Mouse (Mus musculus): ENCODE data around the gene Retsat.

The Retsat gene

GRCm38 (mm10) chr6:72586701-72587100, 11.6 kb upstream of the Retsat start:
- DNase-seq (ENCODE audit: extremely low read depth, insufficient read length, low spot score) = no peak

- no peak for DNase-seq (ENCODE audit: extremely low read depth, insufficient read length, low spot score)
These were observed 10.0 kb upstream of the Retsat start for GRCm38 (mm10) chr6:72588307-72588706.

- DNase-seq (ENCODE audit: extremely low read depth, insufficient read length, low spot score) = no peak
These were observed 8.2 kb upstream of the Retsat start for GRCm38 (mm10) chr6:72590111-72590510.

- no peak for DNase-seq (ENCODE audit: extremely low read depth, insufficient read length, low spot score)
These were observed 5.1 kb upstream of the Retsat start for GRCm38 (mm10) chr6:72593011-72593803.

- DNase-seq (ENCODE audit: extremely low read depth, insufficient read length, low spot score) = no peak
These were observed 4.4 kb upstream of the Retsat start for GRCm38 (mm10) chr6:72593914-72594313.

- no peak for DNase-seq (ENCODE audit: extremely low read depth, insufficient read length, low spot score)
These were observed 996 bp upstream of the Retsat start for GRCm38 (mm10) chr6:72597083-72597874.

GRCm38 (mm10) chr6:72598791-72599557, 699 bp downstream of the Retsat start:
- no peak for DNase-seq (ENCODE audit: extremely low read depth, insufficient read length, low spot score)

- DNase-seq (ENCODE audit: extremely low read depth, insufficient read length, low spot score) = no peak
These were observed 1.9 kb downstream of the Retsat start for GRCm38 (mm10) chr6:72600216-72600615.

- no peak for DNase-seq (ENCODE audit: extremely low read depth, insufficient read length, low spot score)
These were observed 2.5 kb downstream of the Retsat start for GRCm38 (mm10) chr6:72600771-72601170.

GRCm38 (mm10) chr6:72601732-72602131, 3.5 kb downstream of the Retsat start:
- DNase-seq (ENCODE audit: extremely low read depth, insufficient read length, low spot score) = peak; percentile 43

GRCm38 (mm10) chr6:72604066-72604465, 5.8 kb downstream of the Retsat start:
- DNase-seq (ENCODE audit: extremely low read depth, insufficient read length, low spot score) = no peak

GRCm38 (mm10) chr6:72607060-72607459, 8.8 kb downstream of the Retsat start:
- no peak for DNase-seq (ENCODE audit: extremely low read depth, insufficient read length, low spot score)

- DNase-seq (ENCODE audit: extremely low read depth, insufficient read length, low spot score) = no peak
These were observed 9.4 kb downstream of the Retsat start for GRCm38 (mm10) chr6:72607676-72608075.

GRCm38 (mm10) chr6:72608662-72609184, 10.4 kb downstream of the Retsat start:
- DNase-seq (ENCODE audit: extremely low read depth, insufficient read length, low spot score) = no peak

- DNase-seq (ENCODE audit: extremely low read depth, insufficient read length, low spot score) = no peak
These were observed 12.0 kb downstream of the Retsat start for GRCm38 (mm10) chr6:72610261-72610660.

- no peak for DNase-seq (ENCODE audit: extremely low read depth, insufficient read length, low spot score)
These were observed 16.9 kb downstream of the Retsat start for GRCm38 (mm10) chr6:72615151-72615550.

GRCm38 (mm10) chr6:72615561-72616375, 17.5 kb downstream of the Retsat start:
- no peak for DNase-seq (ENCODE audit: extremely low read depth, insufficient read length, low spot score)

GRCm38 (mm10) chr6:72616643-72617288, 18.5 kb downstream of the Retsat start, which contains the start of gene Tgoln1:
Gene Tgoln1 (minus strand): TSS chr6:72617000.
- DNase-seq (ENCODE audit: extremely low read depth, insufficient read length, low spot score) = peak; percentile 92

GRCm38 (mm10) chr6:72619734-72620532, 21.7 kb downstream of the Retsat start:
- no peak for DNase-seq (ENCODE audit: extremely low read depth, insufficient read length, low spot score)
